Mouse (Mus musculus) left cerebral cortex, adult 18-20 months (tissue): ENCODE measurements around the gene Tyw1. TPM values are rescaled to one million over a fixed set of nuclear protein-coding genes. Genes with fewer than 3 reads are reported as not detected.
A peak's percentile ranks its signal among the peaks of the same experiment; 100 is the strongest.

Experiments
- DNase-seq, 2 experiments: peaks; one replicate each; pipeline ENCODE4 v3.0.0; 2021 to 2022; ENCODE audit warnings: low spot score in 2 of 2, mixed read lengths in 1 of 2
- total RNA-seq, 2 experiments: library from RNA; stranded (reverse); gene quantifications; 2 replicates each; pipeline ENCODE4 v1.2.3; 2021

Gene Tyw1
- total RNA-seq, 2 experiments from 2014 or later, result 14.0 to 15.0 TPM

DNA sequence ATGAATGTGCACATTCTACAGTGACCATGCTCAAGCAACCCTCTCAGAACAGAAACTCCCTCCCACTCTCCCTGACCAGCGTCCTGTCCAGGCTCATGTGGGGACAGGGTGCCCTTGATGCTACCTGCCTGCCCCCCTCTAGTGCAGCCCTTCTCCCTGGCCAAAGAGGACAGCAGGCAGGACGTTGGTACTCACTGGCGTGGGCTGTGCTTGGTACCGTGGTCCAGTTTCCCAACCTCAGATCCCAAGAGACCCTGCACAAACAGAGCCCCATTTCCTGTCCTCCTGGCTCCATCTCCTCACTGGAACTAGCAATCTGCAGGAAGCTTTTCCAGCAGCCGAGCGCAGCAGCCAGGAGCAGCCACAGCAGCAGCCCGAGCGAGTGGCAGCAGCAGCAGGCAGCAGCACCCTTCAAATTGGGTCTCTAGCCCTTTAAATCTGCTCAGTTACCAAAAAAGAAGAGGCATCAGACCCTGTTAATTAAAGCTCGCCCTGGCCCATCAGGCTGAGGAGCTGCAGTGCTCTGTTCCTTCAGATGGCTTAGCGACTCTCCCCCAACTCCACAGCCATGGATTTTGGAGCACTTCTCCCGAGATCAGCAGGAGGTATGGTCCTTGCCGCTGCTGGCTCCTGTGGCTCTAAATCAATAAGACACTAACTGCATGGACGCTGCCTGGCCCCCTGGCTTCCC, 128.9 kb downstream of the Tyw1 start, which contains the start of gene A330070K13Rik:
A330070K13Rik (minus strand) TSS at position 410 of the 691 bp plus-strand sequence.
- DNase-seq, result peak; percentile 25 to 28

DNA sequence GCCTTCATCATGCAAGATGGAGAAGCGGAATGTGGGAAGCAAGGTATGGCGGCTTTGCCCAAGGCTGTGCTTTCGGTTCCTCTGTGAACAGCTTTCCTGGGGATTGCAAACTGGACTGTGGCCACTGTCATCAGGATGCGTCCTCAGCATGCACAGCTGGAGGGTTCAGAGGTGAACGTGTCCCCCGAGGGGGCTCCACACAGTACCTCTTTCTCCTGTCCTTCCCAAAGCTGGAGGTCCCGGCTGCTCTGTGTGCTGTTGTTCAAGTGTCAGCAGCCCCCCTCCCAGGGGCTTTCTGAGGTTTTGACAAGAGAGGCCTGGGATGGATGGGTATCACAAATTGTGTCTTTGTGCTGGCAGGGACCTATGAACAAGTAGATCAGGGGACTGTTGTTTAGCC, 131.0 kb downstream of the Tyw1 start:
- DNase-seq, result no peak

Other genes with a start within 250 kb of the Tyw1 start
- gene Asl, start 226.4 kb upstream of the Tyw1 start, total RNA-seq, result 10 to 100 TPM; 16.0 to 31.9 TPM
- gene Crcp, start 226.3 kb upstream of the Tyw1 start, total RNA-seq, result 10 to 100 TPM; 30.4 to 32.7 TPM
- 10 to 100 TPM; 34.3 to 34.6 TPM for gene Tpst1, start 182.3 kb upstream of the Tyw1 start, total RNA-seq
- 10 to 100 TPM; 14.3 to 14.7 TPM for gene Kctd7, start 110.8 kb upstream of the Tyw1 start, total RNA-seq
- gene Rabgef1, start 83.8 kb upstream of the Tyw1 start, total RNA-seq, result 10 to 100 TPM; 64.5 to 71.3 TPM
- gene Tmem248, start 38.5 kb upstream of the Tyw1 start, total RNA-seq, result 10 to 100 TPM; 43.8 to 48.4 TPM
- 10 to 100 TPM; 83.8 to 90.3 TPM for gene Sbds, start 89 bp upstream of the Tyw1 start, total RNA-seq
- 100 to 1,000 TPM; 114 to 120 TPM for gene Caln1, start 113.8 kb downstream of the Tyw1 start, total RNA-seq
- 1 to 10 TPM; 1.0 to 1.3 TPM for gene A330070K13Rik, start 129.0 kb downstream of the Tyw1 start, total RNA-seq